Mouse (Mus musculus): ENCODE measurements around the gene Arsg.

DNA sequence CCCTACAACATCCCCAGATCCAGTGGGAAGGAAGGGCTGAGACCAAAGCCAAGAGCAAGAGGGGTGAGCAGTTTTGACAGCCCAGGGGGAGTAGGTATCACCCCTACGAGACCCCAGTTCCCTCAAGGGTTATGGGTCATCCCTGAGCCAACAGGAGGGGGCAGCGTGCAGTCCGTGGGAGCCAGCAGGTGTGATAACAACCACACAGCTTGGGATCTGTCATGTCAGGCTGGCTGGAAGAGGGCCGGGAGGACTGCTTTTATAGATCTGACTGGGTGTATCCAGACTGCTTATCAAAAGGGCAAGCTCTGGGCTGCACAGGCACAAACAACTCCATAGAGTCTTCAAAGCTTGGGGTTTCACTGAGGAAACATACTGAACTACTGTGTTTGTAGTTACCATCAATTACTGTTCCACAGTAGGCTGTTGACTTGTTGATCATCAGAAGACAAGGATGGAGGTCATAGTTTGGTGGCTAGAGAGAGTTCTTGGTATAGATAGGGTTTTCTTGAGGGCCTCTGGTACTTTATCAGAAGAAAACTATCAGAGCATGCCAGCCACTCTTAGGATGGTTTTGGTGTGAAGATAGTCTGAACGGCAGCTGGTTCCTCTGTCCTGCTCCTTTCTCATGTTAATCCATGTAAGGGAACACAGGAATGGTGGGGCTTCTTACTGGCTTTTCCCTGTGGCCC lies 76.6 kb downstream of the Arsg start:
- TF ChIP-seq POLR2A (IDR thresholded peaks at IDR 0.05; ENCODE audit: borderline replicate concordance, extremely low read depth, low read depth, low read length) (no peak), CTCF (IDR thresholded peaks at IDR 0.05; ENCODE audit: insufficient read depth, low read length) (no peak)
